Comparison of ENCODE assay signal across 9 mouse cellular contexts in the genomic region with DNA sequence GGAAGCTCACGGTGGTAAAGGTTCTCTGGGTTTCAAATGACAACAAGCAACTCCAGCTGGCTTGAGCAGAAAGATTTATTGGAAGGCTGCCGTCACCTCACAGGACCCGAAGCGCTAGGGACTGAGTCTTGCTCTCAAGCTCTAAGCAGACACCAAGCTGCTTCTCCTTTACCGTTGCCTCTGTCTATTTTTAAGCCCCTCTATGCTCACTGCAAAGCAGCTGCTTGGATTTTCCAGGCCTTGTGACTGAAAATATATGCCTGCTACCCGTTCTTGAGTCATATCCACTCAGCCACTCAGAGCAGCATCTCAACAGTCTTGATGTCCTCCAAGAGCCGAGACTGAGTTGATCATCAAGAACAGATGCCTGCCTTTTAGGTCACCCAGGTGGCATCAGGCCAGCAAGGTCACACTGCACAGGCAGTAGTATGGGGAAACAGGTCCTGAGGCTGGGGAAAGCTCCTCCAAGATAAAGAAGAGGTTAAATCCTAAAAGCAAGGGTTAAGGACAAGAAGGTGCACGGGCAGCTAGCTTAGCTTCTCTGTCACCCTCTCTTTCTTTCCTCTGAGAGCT.
DNase-seq lines count a peak whose midpoint lies in the region; ATAC-seq and TF ChIP-seq lines count a peak whose summit lies in the region.
"Had no signal": no experiment of that assay in that cellular context is flagged by ENCODE, and none has a peak within 500 bp of the region (broad histone marks: within the 10 kb centered on the region; RNA-seq: fewer than 3 reads in every experiment).

No protein-coding gene starts in this region.

- no peaks in the 10 kb centered on the region for H3K36me3 ChIP-seq in heart, embryonic 13.5 days
- no peaks in the 10 kb centered on the region for H3K36me3 ChIP-seq in myocyte (ENCODE audit: control insufficient read depth, insufficient read depth)
- H3K36me3 ChIP-seq in midbrain, embryonic 14.5 days (ENCODE audit: control insufficient read depth, insufficient read depth, low read length): no peaks in the 10 kb centered on the region
- no peaks in the 10 kb centered on the region for H3K36me3 ChIP-seq in intestine, embryonic 15.5 days
- no peaks in the 10 kb centered on the region for H3K36me3 ChIP-seq in forebrain, embryonic 12.5 days (replicated peaks)
- H3K36me3 ChIP-seq: limb, embryonic 15.5 days had no signal

- H3K4me2 ChIP-seq in heart, embryonic 13.5 days: no peak overlapping the region
- peak overlapping the region; percentile 26 for H3K4me2 ChIP-seq in myocyte (ENCODE audit: low read depth)
- H3K4me2 ChIP-seq in midbrain, embryonic 14.5 days (ENCODE audit: low read length): no peak overlapping the region
- no peak overlapping the region for H3K4me2 ChIP-seq in intestine, embryonic 15.5 days (replicated peaks)
- no peak overlapping the region for H3K4me2 ChIP-seq in forebrain, embryonic 12.5 days
- H3K4me2 ChIP-seq: limb, embryonic 15.5 days had no signal

- no peak overlapping the region for H3ac ChIP-seq in myocyte (ENCODE audit: control insufficient read depth, insufficient read length)

- no peaks in the 10 kb centered on the region for H3K27me3 ChIP-seq in heart, embryonic 13.5 days (replicated peaks)
- no peaks in the 10 kb centered on the region for H3K27me3 ChIP-seq in myocyte (ENCODE audit: control insufficient read depth, insufficient read depth, insufficient read length)
- no peaks in the 10 kb centered on the region for H3K27me3 ChIP-seq in midbrain, embryonic 14.5 days (ENCODE audit: control insufficient read depth, insufficient read depth, low read length)
- no peaks in the 10 kb centered on the region for H3K27me3 ChIP-seq in intestine, embryonic 15.5 days (replicated peaks)
- no peaks in the 10 kb centered on the region for H3K27me3 ChIP-seq in forebrain, embryonic 12.5 days
- H3K27me3 ChIP-seq: limb, embryonic 15.5 days had no signal

- no peaks in the 10 kb centered on the region for H3K9me3 ChIP-seq in heart, embryonic 13.5 days
- no peaks in the 10 kb centered on the region for H3K9me3 ChIP-seq in midbrain, embryonic 14.5 days (ENCODE audit: control insufficient read depth, low read length)
- no peaks in the 10 kb centered on the region for H3K9me3 ChIP-seq in intestine, embryonic 15.5 days
- H3K9me3 ChIP-seq in forebrain, embryonic 12.5 days: no peaks in the 10 kb centered on the region
- H3K9me3 ChIP-seq: limb, embryonic 15.5 days had no signal

- 45% methylated on average over 8 of the region's 8 CpGs for WGBS in heart, embryonic 13.5 days
- 83% methylated on average over 8 of the region's 8 CpGs for WGBS in midbrain, embryonic 14.5 days
- 53% methylated on average over 8 of the region's 8 CpGs for WGBS in intestine, embryonic 15.5 days
- 85% methylated on average over 8 of the region's 8 CpGs for WGBS in forebrain, embryonic 12.5 days

- no peak for ATAC-seq in heart, embryonic 13.5 days (ENCODE audit: extremely low read depth, insufficient number of reproducible peaks, low FRiP score, low TSS enrichment)
- ATAC-seq in midbrain, embryonic 14.5 days (ENCODE audit: low FRiP score, low TSS enrichment): no peak
- no peak for ATAC-seq in intestine, embryonic 15.5 days
- ATAC-seq in forebrain, embryonic 12.5 days (ENCODE audit: low FRiP score): no peak

- no peak overlapping the region for H3K4me3 ChIP-seq in heart, embryonic 13.5 days
- H3K4me3 ChIP-seq in myocyte: no peak overlapping the region
- no peak overlapping the region for H3K4me3 ChIP-seq in midbrain, embryonic 14.5 days (replicated peaks; ENCODE audit: low read depth, low read length)
- H3K4me3 ChIP-seq in intestine, embryonic 15.5 days (replicated peaks): no peak overlapping the region
- no peak overlapping the region for H3K4me3 ChIP-seq in forebrain, embryonic 12.5 days (replicated peaks)
- H3K4me3 ChIP-seq: limb, embryonic 15.5 days had no signal

- peaks cover 36% of the 10 kb centered on the region for H3K4me1 ChIP-seq in heart, embryonic 13.5 days
- peaks cover 10% of the 10 kb centered on the region; the same call in 1 of the 2 replicates for H3K4me1 ChIP-seq in midbrain, embryonic 14.5 days (ENCODE audit: control insufficient read depth, insufficient read depth, low read length)
- H3K4me1 ChIP-seq in intestine, embryonic 15.5 days (replicated peaks): no peaks in the 10 kb centered on the region
- peaks cover 8% of the 10 kb centered on the region for H3K4me1 ChIP-seq in forebrain, embryonic 12.5 days

- H3K79me2 ChIP-seq in myocyte (ENCODE audit: control insufficient read depth, insufficient read depth): no peaks in the 10 kb centered on the region

- peak overlapping the region; percentile 65 for H3K27ac ChIP-seq in heart, embryonic 13.5 days (replicated peaks)
- H3K27ac ChIP-seq in midbrain, embryonic 14.5 days (replicated peaks; ENCODE audit: low read depth, low read length): no peak overlapping the region
- no peak overlapping the region for H3K27ac ChIP-seq in intestine, embryonic 15.5 days
- no peak overlapping the region for H3K27ac ChIP-seq in forebrain, embryonic 12.5 days
- H3K27ac ChIP-seq: limb, embryonic 15.5 days had no signal

- TF ChIP-seq POLR2A in myocyte (IDR thresholded peaks at IDR 0.05; ENCODE audit: insufficient read length, low read depth): no peak

- DNase-seq in kidney, postnatal 10 days: peak; percentile 41
- no peak for DNase-seq in kidney, adult 9 months
- peak; percentile 63 to 75 for DNase-seq in cerebellum, postnatal 10 days
- no peak for DNase-seq in midbrain, embryonic 14.5 days

- H3K9ac ChIP-seq in heart, embryonic 13.5 days: no peak overlapping the region
- H3K9ac ChIP-seq in midbrain, embryonic 14.5 days (replicated peaks; ENCODE audit: low read length): no peak overlapping the region
- H3K9ac ChIP-seq in intestine, embryonic 15.5 days: no peak overlapping the region
- no peak overlapping the region for H3K9ac ChIP-seq in forebrain, embryonic 12.5 days
- H3K9ac ChIP-seq: limb, embryonic 15.5 days had no signal

TF ChIP-seq in myocyte, 11 proteins besides CTCF, POLR2A, EP300 and RAD21:
- TF ChIP-seq MYOG (IDR thresholded peaks at IDR 0.05; ENCODE audit: control insufficient read depth in 1 of 3, insufficient read depth in 1 of 3, insufficient read length in 2 of 3, low read depth in 2 of 3): peak in 1 of 3 experiments; percentile 85
- no peak for TF ChIP-seq SRF (IDR thresholded peaks at IDR 0.05; ENCODE audit: control insufficient read depth, insufficient read length, low read depth)
- peak in 2 of 3 experiments; percentile 35 to 63 for TF ChIP-seq MYOD1 (IDR thresholded peaks at IDR 0.05; ENCODE audit: control insufficient read depth in 1 of 3, insufficient read length in 2 of 3, low read depth in 2 of 3)
- TF ChIP-seq MAX (IDR thresholded peaks at IDR 0.05; ENCODE audit: low read depth): no peak
- no peak for TF ChIP-seq CEBPB (IDR thresholded peaks at IDR 0.05; ENCODE audit: insufficient read depth, poor library complexity, severe bottlenecking)
- no peak for TF ChIP-seq TCF12 (IDR thresholded peaks at IDR 0.05; ENCODE audit: insufficient read depth, poor library complexity, severe bottlenecking)
- TF ChIP-seq TCF3 (IDR thresholded peaks at IDR 0.05; ENCODE audit: insufficient read length, low read depth): no peak
- no peak for TF ChIP-seq POLR2AphosphoS2 (IDR thresholded peaks at IDR 0.05; ENCODE audit: insufficient read length, low read depth)
- no peak for TF ChIP-seq REST (IDR thresholded peaks at IDR 0.05; ENCODE audit: insufficient read depth, insufficient read length)
- no peak for TF ChIP-seq E2F4 (IDR thresholded peaks at IDR 0.05; ENCODE audit: insufficient read depth)
- no peak for TF ChIP-seq USF1 (IDR thresholded peaks at IDR 0.05; ENCODE audit: low read depth)

Comparison
In these comparisons a context has a peak if more than half of its experiments do, and no peak if none do; other contexts are left out.
1. DNase-seq: peak in kidney, postnatal 10 days (single experiment) and cerebellum, postnatal 10 days (2 of 2); none in kidney, adult 9 months (single experiment) and midbrain, embryonic 14.5 days (single experiment).